Mouse (Mus musculus) bone marrow macrophage, adult 2 months (primary cell): ENCODE data around the gene Ell2.

Source experiments
- CTCF ChIP-seq: IDR thresholded peaks from 2 replicates; pipeline ENCODE4 v1.5.1; 2012; ENCODE audit warnings: low read depth, mild to moderate bottlenecking, low read length, moderate library complexity
- POLR2A ChIP-seq: IDR thresholded peaks from 2 replicates; pipeline ENCODE4 v1.6.1; 2012; ENCODE audit warnings: mild to moderate bottlenecking, low read depth, low read length, borderline replicate concordance

DNA sequence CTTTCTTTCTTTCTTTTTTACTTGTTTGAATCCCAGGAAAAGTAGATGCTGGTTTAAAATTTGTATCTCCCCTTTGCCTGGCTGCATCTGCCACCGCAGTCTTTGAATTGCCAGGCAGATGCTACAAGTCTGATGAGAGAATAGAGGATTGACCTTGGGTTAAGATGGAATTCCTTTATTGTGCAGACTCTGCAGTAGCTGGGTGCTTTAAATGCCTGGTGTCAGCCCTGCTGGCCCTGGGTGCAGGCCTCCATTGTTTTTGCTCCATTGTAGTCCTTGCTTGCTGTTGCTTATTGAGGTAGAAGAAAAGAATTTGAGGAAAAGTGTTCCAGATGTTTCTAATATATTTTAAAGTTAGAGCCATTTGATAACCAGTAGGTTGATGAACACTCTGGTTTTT lies 59.2 kb downstream of the Ell2 start:
- no peak for TF ChIP-seq CTCF
- no peak for TF ChIP-seq POLR2A
